Mouse (Mus musculus) kidney, embryonic 16.5 days (tissue): ENCODE data around the gene Rcor3. TPM values are rescaled to one million over a fixed set of nuclear protein-coding genes. Genes with fewer than 3 reads are reported as not detected.

Source experiments
- ATAC-seq: fragments of 200-750 bp; cut with Nextera tagmentation; 2 replicates; pipeline ENCODE4 v1.8.0; 2017; ENCODE audit warnings: moderate TSS enrichment; ENCODE audit not compliant: low FRiP score, low TSS enrichment
- H3K27ac ChIP-seq: fragments of 300-500 bp; sonication (generic); 2 replicates; pipeline ENCODE4 v1.5.1; 2014; ENCODE audit warnings: low read length
- H3K27me3 ChIP-seq: fragments of 300-500 bp; sonication (generic); 2 replicates; pipeline ENCODE4 v1.6.1; 2014; ENCODE audit warnings: low read length, control low read depth, mixed read lengths; ENCODE audit not compliant: insufficient read depth
- H3K36me3 ChIP-seq: fragments of 300-500 bp; sonication (generic); 2 replicates; pipeline ENCODE4 v1.6.1; 2014; ENCODE audit warnings: low read length, control low read depth, mixed read lengths; ENCODE audit not compliant: insufficient read depth
- H3K4me1 ChIP-seq: fragments of 300-500 bp; sonication (generic); 2 replicates; pipeline ENCODE4 v1.6.1; 2014; ENCODE audit warnings: low read length, control low read depth, mixed read lengths; ENCODE audit not compliant: insufficient read depth
- H3K4me2 ChIP-seq: fragments of 300-500 bp; sonication (generic); replicated peaks from 2 replicates; pipeline ENCODE4 v1.6.1; 2014; ENCODE audit warnings: low read depth, low read length
- H3K4me3 ChIP-seq: fragments of 300-500 bp; sonication (generic); 2 replicates; pipeline ENCODE4 v1.5.1; 2014; ENCODE audit warnings: mild to moderate bottlenecking, low read length
- H3K9ac ChIP-seq: fragments of 300-500 bp; sonication (generic); replicated peaks from 2 replicates; pipeline ENCODE4 v1.6.1; 2014; ENCODE audit warnings: low read length
- H3K9me3 ChIP-seq: fragments of 300-500 bp; sonication (generic); 2 replicates; pipeline ENCODE4 v1.6.1; 2016; ENCODE audit warnings: low read length, control low read depth
- WGBS: fragments of 180-500 bp; shearing (Covaris S2); extraction: QIAGEN DNeasy Blood & Tissue Kit; methylation state at CpG from one replicate; pipeline ENCODE4 v1.1.7; 2014; 5-methylcytosine and 5-hydroxymethylcytosine counted together
- polyA plus RNA-seq: library from polyadenylated mRNA; unstranded; fragments of >200 nt; fragmentation: Nextera tagmentation; extraction: Ambion mirVana; gene quantifications from 2 replicates; pipeline ENCODE4 v1.2.1, GENCODE M21; 2015

Rcor3 gene
- polyA plus RNA-seq, 1 experiment from 2014 or later: 26.3 TPM

DNA sequence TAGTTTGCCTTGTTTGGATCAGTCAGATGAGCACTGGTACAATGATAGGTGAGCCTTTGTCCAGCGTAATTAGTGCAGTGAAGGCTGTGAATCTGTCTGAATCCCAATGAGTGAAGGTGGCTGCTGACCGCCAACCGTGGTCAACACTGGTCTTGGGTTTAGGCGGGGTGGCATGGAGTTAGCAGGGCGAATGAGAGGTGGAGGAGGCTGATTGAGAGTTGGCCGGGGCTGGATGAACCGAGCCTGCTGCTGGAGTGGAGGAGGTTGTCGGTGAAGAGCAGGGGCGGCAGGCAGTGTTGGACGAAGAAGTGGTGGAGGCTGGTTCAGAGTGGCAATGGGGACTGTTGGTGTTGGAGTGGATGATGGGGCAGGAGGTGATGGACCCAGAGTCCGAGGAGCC lies 37.1 kb downstream of the Rcor3 start:
- ATAC-seq: no peak
- Histone ChIP-seq H3K27ac (no peak overlapping the region), H3K4me3 (no peak overlapping the region), H3K4me2 (no peak overlapping the region), H3K4me1 (no peaks in the 10 kb centered on the region), H3K9me3 (no peaks in the 10 kb centered on the region), H3K9ac (no peak overlapping the region), H3K27me3 (no peaks in the 10 kb centered on the region), H3K36me3 (peaks cover 23% of the 10 kb centered on the region)
- 91% methylated on average over 11 of the region's 11 CpGs for WGBS

DNA sequence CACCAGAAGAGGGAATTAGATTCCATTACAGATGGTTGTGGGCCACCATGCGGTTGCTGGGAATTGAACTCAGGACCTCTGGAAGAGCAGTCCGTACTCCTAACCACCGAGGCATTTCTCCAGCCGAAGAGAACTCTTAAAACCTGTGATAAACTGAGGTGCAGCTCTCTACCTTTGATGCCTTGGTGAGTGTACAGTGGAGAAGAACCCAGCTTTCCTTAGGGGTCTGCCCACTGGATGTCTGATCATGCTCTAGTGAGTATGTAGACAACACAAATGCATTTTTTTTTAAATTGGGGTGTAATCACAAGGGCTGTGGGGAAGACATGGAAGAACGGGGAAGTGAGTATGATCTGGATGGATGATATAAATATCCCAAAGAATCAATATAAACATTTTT lies 42.2 kb downstream of the Rcor3 start:
- no peaks in the 10 kb centered on the region for H3K9me3 ChIP-seq
- H3K36me3 ChIP-seq: peaks cover 11% of the 10 kb centered on the region; the same call in 1 of the 2 replicates
- no peak overlapping the region for H3K27ac ChIP-seq
- no peaks in the 10 kb centered on the region for H3K27me3 ChIP-seq
- no peak overlapping the region for H3K4me3 ChIP-seq
- 92% methylated on average over 5 of the region's 5 CpGs for WGBS
- no peak overlapping the region for H3K4me2 ChIP-seq
- no peak for ATAC-seq
- peaks cover 12% of the 10 kb centered on the region for H3K4me1 ChIP-seq
- no peak overlapping the region for H3K9ac ChIP-seq

DNA sequence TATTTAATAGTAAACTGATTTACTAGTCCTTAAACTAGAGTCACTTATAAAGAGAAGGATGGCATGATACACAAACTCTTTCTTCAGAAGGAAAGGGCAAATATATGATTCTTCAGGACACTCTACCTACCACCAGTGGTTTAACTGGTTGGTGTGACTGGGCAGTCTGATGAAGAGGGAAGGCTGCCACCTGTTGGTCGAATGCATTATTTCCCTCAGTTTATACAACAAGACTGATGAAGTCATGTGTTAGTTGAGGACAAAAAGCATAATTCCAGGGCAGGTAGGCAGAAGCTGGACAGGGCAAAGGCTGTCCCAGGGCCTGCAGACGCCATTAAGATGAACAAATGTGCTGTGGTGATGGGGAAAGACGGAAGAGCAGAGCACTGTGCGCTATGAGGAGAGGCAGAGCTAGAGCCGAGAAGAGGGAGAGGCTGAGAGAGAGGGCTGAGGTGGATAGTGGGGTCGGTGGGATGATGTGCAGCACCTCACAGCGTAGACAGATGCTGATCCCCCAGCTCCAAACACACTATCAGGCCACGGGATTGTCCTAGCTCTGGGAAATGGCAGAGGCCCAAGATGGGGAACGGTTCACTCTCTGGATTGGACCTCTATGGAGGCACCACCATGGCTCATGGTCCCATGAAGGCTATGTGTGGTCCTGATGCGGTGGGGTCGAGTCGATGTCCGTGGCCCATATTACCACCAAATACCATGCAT lies 43.3 kb downstream of the Rcor3 start:
- 61% methylated on average over 13 of the region's 13 CpGs for WGBS
- Histone ChIP-seq H3K36me3 (peaks cover 8% of the 10 kb centered on the region; the same call in 1 of the 2 replicates), H3K9ac (no peak overlapping the region), H3K4me1 (peaks cover 15% of the 10 kb centered on the region), H3K4me3 (no peak overlapping the region), H3K4me2 (no peak overlapping the region), H3K9me3 (no peaks in the 10 kb centered on the region), H3K27ac (no peak overlapping the region), H3K27me3 (no peaks in the 10 kb centered on the region)
- no peak for ATAC-seq

DNA sequence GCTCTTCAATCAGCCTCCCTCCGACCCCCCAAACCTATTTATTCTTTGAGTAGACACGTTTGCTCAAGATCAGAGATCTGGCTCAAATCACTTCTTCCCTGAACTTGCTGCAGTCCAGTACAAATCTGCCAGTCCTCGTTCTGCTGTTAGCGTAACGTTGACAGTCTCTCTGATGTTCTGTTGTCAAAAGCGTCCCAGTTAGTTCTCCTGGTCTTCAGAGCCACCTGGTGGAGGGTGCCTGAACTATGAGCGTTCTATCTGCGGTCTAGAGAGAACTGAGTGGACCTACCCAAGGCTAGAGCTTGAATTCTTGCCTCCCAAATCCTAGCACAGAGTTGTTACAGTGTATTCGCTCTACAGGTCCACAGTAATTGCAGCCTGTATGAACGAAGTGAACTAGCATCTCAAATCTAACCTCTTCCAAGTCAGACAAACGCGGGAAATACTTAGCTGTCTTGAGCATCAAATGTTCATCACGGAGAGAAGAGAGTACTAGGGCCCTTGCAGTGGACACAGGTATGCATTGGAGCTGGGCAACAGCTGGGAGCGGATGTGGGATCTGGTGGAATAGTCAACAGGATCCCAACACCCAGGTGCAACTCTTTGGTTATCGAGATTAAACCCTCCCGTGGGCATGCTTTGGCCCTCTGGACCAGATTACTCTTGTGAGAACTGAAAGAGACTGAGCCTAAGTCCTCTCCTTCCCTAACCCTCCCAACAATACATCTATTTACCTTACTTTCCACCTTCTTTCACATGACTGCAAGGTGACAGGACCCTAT lies 44.8 kb downstream of the Rcor3 start:
- peak; percentile 84 for ATAC-seq
- peaks cover 15% of the 10 kb centered on the region for H3K4me1 ChIP-seq
- peak overlapping the region; percentile 83; the same call in 1 of the 2 replicates for H3K27ac ChIP-seq
- no peaks in the 10 kb centered on the region for H3K9me3 ChIP-seq
- WGBS: 31% methylated on average over 16 of the region's 16 CpGs
- H3K9ac ChIP-seq: 0 out of 2 replicates have a peak overlapping the region, but pooled peaks have one; percentile 5
- peak overlapping the region; percentile 76 for H3K4me3 ChIP-seq
- peaks cover 3% of the 10 kb centered on the region; the same call in 1 of the 2 replicates for H3K36me3 ChIP-seq
- peak overlapping the region; percentile 84 for H3K4me2 ChIP-seq
- H3K27me3 ChIP-seq: no peaks in the 10 kb centered on the region

DNA sequence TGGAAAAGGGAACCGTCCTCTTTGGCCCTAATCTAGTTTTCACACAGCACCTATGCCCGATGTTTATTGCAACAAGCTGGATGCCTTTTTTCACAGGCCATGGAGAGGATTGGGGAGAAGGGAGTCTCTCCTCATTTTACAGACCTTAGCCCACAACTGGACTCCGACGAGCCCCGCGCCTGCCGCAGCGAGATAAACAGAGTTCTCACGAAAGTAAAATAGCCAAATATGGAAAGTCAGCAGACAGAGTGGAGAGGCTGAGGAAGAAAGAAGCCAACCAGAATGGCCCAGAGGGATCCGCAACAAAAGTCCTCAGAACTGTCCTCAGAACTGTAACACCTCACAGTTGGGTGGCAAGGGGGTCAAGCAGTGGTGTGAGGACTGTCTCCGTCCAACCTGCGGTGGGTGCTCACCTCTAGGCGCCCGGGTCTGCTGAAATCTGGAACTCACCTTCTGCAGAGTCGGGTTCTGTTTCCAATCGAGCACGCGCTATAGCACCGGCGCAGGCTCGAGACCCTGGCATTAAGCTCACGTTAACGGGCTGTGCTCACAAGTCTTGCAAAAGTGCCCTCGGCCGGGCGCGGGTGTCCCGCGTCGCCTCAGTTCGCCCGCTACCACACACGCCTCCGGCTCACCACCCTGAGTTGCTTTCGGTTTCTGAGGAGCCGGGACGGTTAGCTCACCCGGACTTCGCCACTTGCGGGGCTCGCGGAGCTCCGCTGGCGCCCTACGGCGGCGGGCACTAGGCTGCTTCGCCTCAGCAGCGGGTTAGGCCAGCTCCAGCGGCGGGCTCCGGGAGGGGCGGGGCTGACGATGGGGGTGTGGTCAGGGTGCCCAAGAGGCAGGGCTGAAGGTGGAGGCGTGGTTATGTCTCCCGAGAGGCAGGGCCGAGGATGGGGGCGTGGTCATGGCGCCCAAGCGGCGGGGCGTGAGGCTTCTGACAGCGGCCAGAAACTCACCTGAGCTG lies 45.8 kb downstream of the Rcor3 start, which contains the start of gene Traf5:
TSS of gene Traf5 (minus strand) at position 754 of the 967 bp plus-strand sequence.
- 1% methylated on average over 63 of the region's 63 CpGs for WGBS
- no peaks in the 10 kb centered on the region for H3K9me3 ChIP-seq

DNA sequence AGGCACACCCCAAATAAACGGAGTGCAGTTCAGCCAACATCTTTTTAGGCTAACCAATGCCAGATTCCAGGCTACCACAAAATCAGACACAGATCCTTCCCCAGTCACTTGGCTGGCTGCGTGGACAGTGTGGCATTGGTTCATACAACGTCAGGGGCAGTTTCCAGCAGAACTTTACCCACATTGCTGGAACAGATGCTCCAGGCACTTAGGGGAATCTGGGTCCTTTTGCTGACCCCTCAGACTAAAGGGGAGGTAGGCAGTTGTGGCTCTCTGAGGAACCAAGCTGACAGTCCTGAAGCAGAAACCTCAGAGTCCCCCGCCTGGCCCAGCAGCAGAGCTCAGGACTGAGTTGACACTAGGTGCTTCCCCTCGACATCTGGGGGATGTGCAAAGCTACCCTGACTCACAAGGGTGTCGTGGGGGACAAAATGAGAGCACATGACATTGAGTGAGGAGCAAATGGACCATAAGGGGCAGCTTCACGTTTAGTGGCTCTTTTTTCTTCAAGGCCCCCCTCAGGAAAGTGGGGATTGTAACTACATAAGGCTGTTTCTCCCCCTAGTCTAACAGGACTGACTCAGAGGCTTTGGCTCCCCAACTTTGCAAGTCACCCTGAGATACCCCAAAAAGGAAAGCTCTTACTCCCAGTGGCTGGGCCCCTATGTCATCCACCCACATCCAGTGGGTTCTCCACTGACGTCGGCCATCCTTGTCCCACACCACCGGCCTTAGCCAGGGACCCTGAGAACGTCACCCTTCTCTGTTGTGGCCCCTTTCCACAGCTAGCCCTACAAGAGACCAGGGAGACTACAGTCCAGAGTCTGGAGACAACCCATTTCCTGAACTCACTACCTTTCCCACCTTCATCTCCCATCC lies 46.9 kb downstream of the Rcor3 start:
- peaks cover 26% of the 10 kb centered on the region for H3K4me1 ChIP-seq
- WGBS: 59% methylated on average over 11 of the region's 11 CpGs
- peak overlapping the region; percentile 76 for H3K4me3 ChIP-seq
- H3K27ac ChIP-seq: no peak overlapping the region
- H3K4me2 ChIP-seq: peak overlapping the region; percentile 84
- H3K27me3 ChIP-seq: no peaks in the 10 kb centered on the region
- H3K9me3 ChIP-seq: no peaks in the 10 kb centered on the region
- ATAC-seq: no peak
- peak overlapping the region; percentile 88 for H3K9ac ChIP-seq
- H3K36me3 ChIP-seq: no peaks in the 10 kb centered on the region

More for the DNA sequence above, 45.8 kb downstream of the Rcor3 start, which contains the start of gene Traf5:
- H3K9ac ChIP-seq: peak within 1 kb of the TSS; percentile 88
- no peaks in the 10 kb centered on the region for H3K36me3 ChIP-seq
- H3K4me1 ChIP-seq: peaks cover 16% of the 10 kb centered on the region
- peak within 1 kb of the TSS; percentile 84 for H3K4me2 ChIP-seq
- H3K27me3 ChIP-seq: no peaks in the 10 kb centered on the region
- peak within 1 kb of the TSS; percentile 83 for H3K27ac ChIP-seq
- peak within 1 kb of the TSS; percentile 76 for H3K4me3 ChIP-seq
- ATAC-seq: peak; percentile 98

DNA sequence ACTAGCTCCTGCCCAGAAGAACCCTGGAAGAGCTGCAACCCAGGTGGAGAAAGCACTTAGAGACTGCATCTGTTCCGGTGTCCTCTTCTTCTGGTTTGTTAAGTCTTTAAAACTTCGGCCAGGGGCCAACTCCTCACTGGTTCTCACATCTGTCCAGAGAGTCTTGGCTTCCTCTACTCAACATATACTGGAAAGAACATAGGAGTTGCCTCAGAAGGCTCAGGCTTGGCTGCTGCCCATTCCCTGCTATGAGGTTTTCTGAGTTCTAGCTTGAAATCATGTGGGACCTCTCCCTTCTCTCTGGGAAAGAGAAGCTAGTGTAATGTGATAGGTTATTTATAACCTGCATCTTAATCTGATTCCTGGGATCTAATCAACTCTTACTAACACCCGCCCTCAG lies 47.6 kb downstream of the Rcor3 start:
- WGBS: 76% methylated on average over 3 of the region's 3 CpGs
- ATAC-seq: no peak
- Histone ChIP-seq H3K36me3 (no peaks in the 10 kb centered on the region), H3K27ac (no peak overlapping the region), H3K9ac (peak overlapping the region; percentile 43; the same call in 1 of the 2 replicates), H3K4me1 (peaks cover 26% of the 10 kb centered on the region), H3K4me3 (no peak overlapping the region), H3K4me2 (peak overlapping the region; percentile 84), H3K27me3 (no peaks in the 10 kb centered on the region), H3K9me3 (no peaks in the 10 kb centered on the region)

DNA sequence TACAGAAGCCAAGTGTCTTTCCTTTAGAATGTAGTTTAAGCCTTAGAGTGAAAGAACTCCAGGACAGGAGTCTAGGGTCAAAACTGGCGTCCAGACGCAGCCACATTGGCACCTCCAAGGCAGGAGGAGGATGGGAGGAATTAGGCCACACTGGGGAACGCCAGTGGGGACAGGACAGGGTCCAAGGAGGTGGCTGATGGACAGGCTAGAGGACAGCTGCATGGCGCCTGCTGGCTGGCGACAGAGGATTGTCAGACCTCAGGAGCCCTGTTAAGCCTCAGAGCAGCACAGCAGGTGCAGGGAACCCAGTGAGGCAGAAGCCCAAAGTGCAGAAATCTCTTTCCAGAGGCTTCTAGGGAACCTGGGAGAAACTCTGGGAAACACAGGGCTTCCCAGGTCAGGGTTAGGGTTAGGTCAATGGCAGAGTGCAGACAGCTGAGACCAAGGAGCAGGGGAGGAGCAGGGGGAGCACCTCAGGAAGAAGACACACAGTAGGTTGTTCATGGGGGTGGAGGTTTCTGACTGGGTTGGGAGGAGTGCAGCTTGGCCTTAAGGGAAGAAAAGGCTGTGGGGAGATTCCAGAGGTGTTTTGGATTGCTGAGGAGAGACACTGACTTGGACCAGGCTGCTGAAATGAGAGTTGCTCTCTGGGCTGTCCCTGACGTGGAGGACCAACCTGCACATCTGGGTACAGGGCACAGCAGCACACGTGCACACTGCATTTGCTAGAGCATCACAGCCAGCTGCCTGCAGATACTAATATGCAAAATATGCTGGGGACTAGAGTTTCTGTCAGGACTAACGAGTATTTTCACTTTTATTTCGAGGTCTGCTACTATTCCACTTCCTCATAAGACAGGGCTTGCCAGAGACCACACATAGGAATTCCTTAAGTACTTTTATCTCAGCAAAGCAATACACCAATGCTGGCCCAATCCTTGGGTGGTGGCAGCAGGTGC lies 48.4 kb downstream of the Rcor3 start:
- Histone ChIP-seq H3K4me2 (no peak overlapping the region), H3K27me3 (no peaks in the 10 kb centered on the region), H3K9me3 (no peaks in the 10 kb centered on the region), H3K27ac (no peak overlapping the region), H3K4me1 (peaks cover 26% of the 10 kb centered on the region), H3K36me3 (no peaks in the 10 kb centered on the region), H3K4me3 (no peak overlapping the region), H3K9ac (no peak overlapping the region)
- WGBS: 75% methylated on average over 9 of the region's 9 CpGs
- no peak for ATAC-seq
